15 mouse cellular contexts compared by ENCODE assay signal in genomic region chr11:102738046-102738445, GRCm38 (mm10).
"Had no signal": no experiment of that assay in that cellular context is flagged by ENCODE, and none has a peak within 500 bp of the region (broad histone marks: within the 10 kb centered on the region; RNA-seq: fewer than 3 reads in every experiment).

No protein-coding gene starts in this region.

- H3K4me3 ChIP-seq: lung, embryonic 15.5 days; megakaryocyte, embryonic 14.5 days; midbrain, embryonic 13.5 days; midbrain, embryonic 15.5 days; neural tube, embryonic 12.5 days; stomach, embryonic 15.5 days had no signal

- H3K27me3 ChIP-seq: stomach, embryonic 15.5 days had no signal

- H3K27ac ChIP-seq: lung, embryonic 15.5 days; macrophage; midbrain, embryonic 13.5 days; midbrain, embryonic 15.5 days; neural tube, embryonic 12.5 days; stomach, embryonic 15.5 days; stomach, postnatal 0 days had no signal

- DNase-seq: lung, adult 2 months; lung, postnatal 14 days; lung, postnatal 36 days; right cerebral cortex, postnatal 14 days; thymus, adult 2 months; thymus, postnatal 25 days; thymus, postnatal 4 days had no signal
